Mouse (Mus musculus): ENCODE results near the gene Nrd1. TPM values are rescaled to one million over a fixed set of nuclear protein-coding genes. Genes with fewer than 3 reads are reported as not detected.

Nrd1 gene
- polyA plus RNA-seq (2014; fragmentation: Nextera tagmentation; extraction: Ambion mirVana), result 49.6 and 51.4 TPM in 2 replicates

GRCm38 (mm10) chr4:108999999-109000950 lies at the start of gene Nrd1:
Gene Nrd1 (plus strand): TSS chr4:109000655.
- ATAC-seq (ENCODE audit: insufficient read depth), result peak; percentile 99
- DNase-seq, result peak; percentile 100
- Histone ChIP-seq H3K4me2 (peak within 1 kb of the TSS; percentile 78), H3K9ac (peak within 1 kb of the TSS; percentile 86), H3K36me3 (ENCODE audit: insufficient read depth) (peaks cover 6% of the 10 kb centered on the region; the same call in 1 of the 2 replicates), H3K27ac (ENCODE audit: low read depth) (peak within 1 kb of the TSS; percentile 95), H3K4me1 (ENCODE audit: insufficient read depth) (0 out of 2 replicates have a peak, but pooled peaks cover 9% of the 10 kb centered on the region), H3K9me3 (ENCODE audit: low read depth, low read length) (no peaks in the 10 kb centered on the region), H3K27me3 (ENCODE audit: insufficient read depth, low read length) (no peaks in the 10 kb centered on the region), H3K4me3 (ENCODE audit: low read depth, low read length) (peak within 1 kb of the TSS; percentile 85)
- WGBS, result under 1% methylated on average over 58 of the region's 58 CpGs
- no peak for TF ChIP-seq CTCF (IDR thresholded peaks at IDR 0.05; ENCODE audit: low read depth)

GRCm38 (mm10) chr4:108951663-108952062 lies 48.8 kb upstream of the Nrd1 start:
- WGBS, result 77% methylated on average over 4 of the region's 4 CpGs
- no peak for TF ChIP-seq CTCF (IDR thresholded peaks at IDR 0.05; ENCODE audit: low read depth)
- Histone ChIP-seq H3K9me3 (ENCODE audit: low read depth, low read length) (no peaks in the 10 kb centered on the region), H3K27ac (ENCODE audit: low read depth) (no peak overlapping the region), H3K4me2 (no peak overlapping the region), H3K9ac (no peak overlapping the region), H3K4me3 (ENCODE audit: low read depth, low read length) (no peak overlapping the region), H3K36me3 (ENCODE audit: insufficient read depth) (no peaks in the 10 kb centered on the region), H3K27me3 (ENCODE audit: insufficient read depth, low read length) (no peaks in the 10 kb centered on the region), H3K4me1 (ENCODE audit: insufficient read depth) (no peaks in the 10 kb centered on the region)
- DNase-seq (no peak), ATAC-seq (ENCODE audit: insufficient read depth) (no peak)

GRCm38 (mm10) chr4:108959696-108960095 lies 40.8 kb upstream of the Nrd1 start:
- DNase-seq (no peak), ATAC-seq (ENCODE audit: insufficient read depth) (no peak)
- Histone ChIP-seq H3K4me3 (ENCODE audit: low read depth, low read length) (no peak overlapping the region), H3K36me3 (ENCODE audit: insufficient read depth) (no peaks in the 10 kb centered on the region), H3K9ac (no peak overlapping the region), H3K9me3 (ENCODE audit: low read depth, low read length) (no peaks in the 10 kb centered on the region), H3K27me3 (ENCODE audit: insufficient read depth, low read length) (no peaks in the 10 kb centered on the region), H3K27ac (ENCODE audit: low read depth) (no peak overlapping the region), H3K4me1 (ENCODE audit: insufficient read depth) (no peaks in the 10 kb centered on the region), H3K4me2 (no peak overlapping the region)
- 82% methylated on average over 3 of the region's 3 CpGs for WGBS
- no peak for TF ChIP-seq CTCF (IDR thresholded peaks at IDR 0.05; ENCODE audit: low read depth)

- H3K27ac ChIP-seq (ENCODE audit: low read depth), result no peak overlapping the region
- H3K9me3 ChIP-seq (ENCODE audit: low read depth, low read length), result no peaks in the 10 kb centered on the region
- no peak for TF ChIP-seq CTCF (IDR thresholded peaks at IDR 0.05; ENCODE audit: low read depth)
- DNase-seq, result no peak
- no peaks in the 10 kb centered on the region for H3K4me1 ChIP-seq (ENCODE audit: insufficient read depth)
- no peak overlapping the region for H3K9ac ChIP-seq
- no peaks in the 10 kb centered on the region for H3K27me3 ChIP-seq (ENCODE audit: insufficient read depth, low read length)
- no peak for ATAC-seq (ENCODE audit: insufficient read depth)
- WGBS, result 77% methylated on average over 4 of the region's 4 CpGs
- no peak overlapping the region for H3K4me3 ChIP-seq (ENCODE audit: low read depth, low read length)
- H3K4me2 ChIP-seq, result no peak overlapping the region
- H3K36me3 ChIP-seq (ENCODE audit: insufficient read depth), result no peaks in the 10 kb centered on the region
These were observed 39.6 kb upstream of the Nrd1 start for GRCm38 (mm10) chr4:108960619-108961460.

DNA sequence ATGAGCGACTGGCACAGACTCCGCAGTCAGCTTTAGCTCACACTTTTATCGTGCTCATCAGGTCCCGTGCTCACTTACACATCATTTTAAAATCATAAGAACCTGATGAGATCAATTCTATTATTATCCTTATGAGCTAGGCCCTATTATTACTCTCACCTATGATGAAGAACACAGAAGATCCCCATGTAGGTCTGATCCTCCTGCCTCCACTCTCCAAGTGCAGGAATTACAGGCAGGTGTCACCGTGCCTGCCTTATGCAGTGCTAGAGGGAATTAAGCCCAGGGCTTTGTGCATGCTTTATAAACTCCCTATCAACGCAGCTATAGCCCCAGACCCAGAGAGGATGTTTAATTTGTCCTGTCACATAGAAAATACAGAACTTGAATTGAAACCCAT lies 37.4 kb upstream of the Nrd1 start:
- Histone ChIP-seq H3K27me3 (ENCODE audit: insufficient read depth, low read length) (no peaks in the 10 kb centered on the region), H3K9ac (no peak overlapping the region), H3K4me3 (ENCODE audit: low read depth, low read length) (no peak overlapping the region), H3K36me3 (ENCODE audit: insufficient read depth) (no peaks in the 10 kb centered on the region), H3K9me3 (ENCODE audit: low read depth, low read length) (no peaks in the 10 kb centered on the region), H3K27ac (ENCODE audit: low read depth) (no peak overlapping the region), H3K4me1 (ENCODE audit: insufficient read depth) (no peaks in the 10 kb centered on the region), H3K4me2 (no peak overlapping the region)
- 86% methylated on average over 6 of the region's 6 CpGs for whole genome bisulfite sequencing
- ATAC-seq (ENCODE audit: insufficient read depth) (no peak), DNase-seq (no peak)
- TF ChIP-seq CTCF (IDR thresholded peaks at IDR 0.05; ENCODE audit: low read depth), result no peak

- Histone ChIP-seq H3K4me2 (no peak overlapping the region), H3K27me3 (ENCODE audit: insufficient read depth, low read length) (no peaks in the 10 kb centered on the region), H3K27ac (ENCODE audit: low read depth) (no peak overlapping the region), H3K4me3 (ENCODE audit: low read depth, low read length) (no peak overlapping the region), H3K36me3 (ENCODE audit: insufficient read depth) (no peaks in the 10 kb centered on the region), H3K9me3 (ENCODE audit: low read depth, low read length) (no peaks in the 10 kb centered on the region), H3K4me1 (ENCODE audit: insufficient read depth) (no peaks in the 10 kb centered on the region), H3K9ac (no peak overlapping the region)
- ATAC-seq (ENCODE audit: insufficient read depth) (no peak), DNase-seq (no peak)
- 44% methylated on average over 3 of the region's 3 CpGs for WGBS
- no peak for TF ChIP-seq CTCF (IDR thresholded peaks at IDR 0.05; ENCODE audit: low read depth)
These were observed 30.9 kb upstream of the Nrd1 start for GRCm38 (mm10) chr4:108969517-108969916.

DNA sequence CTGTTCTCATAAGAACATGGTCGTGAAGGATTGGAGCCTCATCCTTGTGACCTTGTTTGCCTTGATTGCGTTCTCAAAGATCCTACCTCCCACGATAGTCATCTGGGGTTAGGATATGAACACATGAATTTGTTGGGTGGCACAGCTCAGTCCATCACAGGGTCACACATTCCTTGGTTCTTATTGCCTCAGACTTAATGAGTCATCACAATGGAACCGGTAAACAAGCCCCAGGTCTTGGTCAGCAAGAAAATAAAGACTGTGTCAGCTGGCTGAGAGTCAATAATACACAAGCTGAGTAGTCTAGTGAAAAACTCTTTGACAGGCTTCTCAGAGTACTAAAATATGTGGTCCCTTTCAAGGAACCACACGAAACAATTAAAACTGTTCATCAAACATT lies 29.4 kb upstream of the Nrd1 start:
- no peak for DNase-seq
- no peak for TF ChIP-seq CTCF (IDR thresholded peaks at IDR 0.05; ENCODE audit: low read depth)
- no peak overlapping the region for H3K9ac ChIP-seq
- no peaks in the 10 kb centered on the region for H3K36me3 ChIP-seq (ENCODE audit: insufficient read depth)
- H3K4me3 ChIP-seq (ENCODE audit: low read depth, low read length), result no peak overlapping the region
- no peaks in the 10 kb centered on the region for H3K9me3 ChIP-seq (ENCODE audit: low read depth, low read length)
- ATAC-seq (ENCODE audit: insufficient read depth), result no peak
- no peak overlapping the region for H3K27ac ChIP-seq (ENCODE audit: low read depth)
- no peak overlapping the region for H3K4me2 ChIP-seq
- H3K4me1 ChIP-seq (ENCODE audit: insufficient read depth), result no peaks in the 10 kb centered on the region
- WGBS, result 59% methylated on average over 5 of the region's 5 CpGs
- H3K27me3 ChIP-seq (ENCODE audit: insufficient read depth, low read length), result no peaks in the 10 kb centered on the region

All from lung, embryonic 14.5 days (tissue).